Mouse (Mus musculus): ENCODE data around the gene Ahcyl2.

The Ahcyl2 gene

GRCm38 (mm10) chr6:29785759-29786158, 17.9 kb downstream of the Ahcyl2 start:
- TF ChIP-seq GATA4 (IDR thresholded peaks at IDR 0.05; ENCODE audit: insufficient replicate concordance, low read length) = no peak

GRCm38 (mm10) chr6:29788779-29789350, 21.1 kb downstream of the Ahcyl2 start:
- no peak for TF ChIP-seq GATA4 (IDR thresholded peaks at IDR 0.05; ENCODE audit: insufficient replicate concordance, low read length)

- no peak for TF ChIP-seq GATA4 (IDR thresholded peaks at IDR 0.05; ENCODE audit: insufficient replicate concordance, low read length)
Measured at GRCm38 (mm10) chr6:29790014-29790698, 22.3 kb downstream of the Ahcyl2 start.

GRCm38 (mm10) chr6:29793520-29793919, 25.7 kb downstream of the Ahcyl2 start:
- TF ChIP-seq GATA4 (IDR thresholded peaks at IDR 0.05; ENCODE audit: insufficient replicate concordance, low read length) = no peak

GRCm38 (mm10) chr6:29794582-29794981, 26.8 kb downstream of the Ahcyl2 start:
- no peak for TF ChIP-seq GATA4 (IDR thresholded peaks at IDR 0.05; ENCODE audit: insufficient replicate concordance, low read length)

- no peak for TF ChIP-seq GATA4 (IDR thresholded peaks at IDR 0.05; ENCODE audit: insufficient replicate concordance, low read length)
Measured at GRCm38 (mm10) chr6:29802979-29803378, 35.2 kb downstream of the Ahcyl2 start.

- no peak for TF ChIP-seq GATA4 (IDR thresholded peaks at IDR 0.05; ENCODE audit: insufficient replicate concordance, low read length)
Measured at GRCm38 (mm10) chr6:29804006-29804405, 36.2 kb downstream of the Ahcyl2 start.

- TF ChIP-seq GATA4 (IDR thresholded peaks at IDR 0.05; ENCODE audit: insufficient replicate concordance, low read length) = no peak
Measured at GRCm38 (mm10) chr6:29805381-29805780, 37.6 kb downstream of the Ahcyl2 start.

GRCm38 (mm10) chr6:29812076-29812475, 44.3 kb downstream of the Ahcyl2 start:
- TF ChIP-seq GATA4 (IDR thresholded peaks at IDR 0.05; ENCODE audit: insufficient replicate concordance, low read length) = no peak

- TF ChIP-seq GATA4 (IDR thresholded peaks at IDR 0.05; ENCODE audit: insufficient replicate concordance, low read length) = no peak
Measured at GRCm38 (mm10) chr6:29812651-29813050, 44.8 kb downstream of the Ahcyl2 start.

GRCm38 (mm10) chr6:29814616-29815015, 46.8 kb downstream of the Ahcyl2 start:
- TF ChIP-seq GATA4 (IDR thresholded peaks at IDR 0.05; ENCODE audit: insufficient replicate concordance, low read length) = no peak

- no peak for TF ChIP-seq GATA4 (IDR thresholded peaks at IDR 0.05; ENCODE audit: insufficient replicate concordance, low read length)
Measured at GRCm38 (mm10) chr6:29815060-29815459, 47.2 kb downstream of the Ahcyl2 start.

- no peak for TF ChIP-seq GATA4 (IDR thresholded peaks at IDR 0.05; ENCODE audit: insufficient replicate concordance, low read length)
Measured at GRCm38 (mm10) chr6:29815634-29816033, 47.8 kb downstream of the Ahcyl2 start.

GRCm38 (mm10) chr6:29819309-29819708, 51.5 kb downstream of the Ahcyl2 start:
- TF ChIP-seq GATA4 (IDR thresholded peaks at IDR 0.05; ENCODE audit: insufficient replicate concordance, low read length) = no peak

GRCm38 (mm10) chr6:29820314-29820713, 52.5 kb downstream of the Ahcyl2 start:
- TF ChIP-seq GATA4 (IDR thresholded peaks at IDR 0.05; ENCODE audit: insufficient replicate concordance, low read length) = no peak

GRCm38 (mm10) chr6:29820926-29821325, 53.1 kb downstream of the Ahcyl2 start:
- TF ChIP-seq GATA4 (IDR thresholded peaks at IDR 0.05; ENCODE audit: insufficient replicate concordance, low read length) = no peak

GRCm38 (mm10) chr6:29821770-29822169, 54.0 kb downstream of the Ahcyl2 start:
- TF ChIP-seq GATA4 (IDR thresholded peaks at IDR 0.05; ENCODE audit: insufficient replicate concordance, low read length) = no peak

Data from liver, adult (tissue).